Mouse (Mus musculus): ENCODE data around the gene Yipf3. TPM values are rescaled to one million over a fixed set of nuclear protein-coding genes. Genes with fewer than 3 reads are reported as not detected.

Yipf3 gene
- total and polyA plus RNA-seq, 2 experiments from 2014 or later = 16.0 to 68.5 TPM

DNA sequence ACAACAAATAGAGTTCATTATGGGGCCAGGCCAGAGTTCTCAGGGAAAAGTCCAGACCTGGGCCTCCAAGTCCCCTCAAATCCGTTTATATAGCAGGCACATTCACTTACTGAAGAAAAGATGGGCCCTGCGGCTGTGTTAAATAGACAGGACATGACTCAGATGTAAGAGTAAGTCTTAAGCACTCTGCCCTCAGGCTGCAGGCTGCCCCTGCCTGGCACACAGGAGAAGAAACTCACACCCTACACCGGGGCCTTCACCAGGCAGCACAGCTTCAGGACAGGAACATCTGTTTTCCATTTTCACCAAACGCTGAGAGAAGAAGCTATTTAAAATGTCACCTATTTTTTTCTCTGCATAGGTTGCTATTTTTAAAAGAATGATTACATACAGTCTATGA is 29.7 kb downstream of the Yipf3 start:
- Histone ChIP-seq H3K36me3 (replicated peaks; ENCODE audit: control insufficient read depth, insufficient read depth, low read length) (peaks cover 25% of the 10 kb centered on the region), H3K4me2 (ENCODE audit: low read depth, low read length) (no peak overlapping the region), H3K27me3 (ENCODE audit: control insufficient read depth, insufficient read depth, low read length) (no peaks in the 10 kb centered on the region), H3K9me3 (replicated peaks; ENCODE audit: control insufficient read depth, low read length) (no peaks in the 10 kb centered on the region), H3K27ac (ENCODE audit: low read depth) (peak overlapping the region; percentile 60), H3K9ac (replicated peaks; ENCODE audit: low read depth, low read length) (0 out of 2 replicates have a peak overlapping the region, but pooled peaks have one; percentile 23), H3K4me3 (ENCODE audit: low read depth, low read length) (no peak overlapping the region), H3K4me1 (ENCODE audit: control insufficient read depth, insufficient read depth) (peaks cover 27% of the 10 kb centered on the region)
- ATAC-seq (ENCODE audit: insufficient read depth, low read depth) (no peak), DNase-seq (ENCODE audit: low spot score) (no peak)
- TF ChIP-seq EP300 (IDR thresholded peaks at IDR 0.05; ENCODE audit: low read depth) (no peak), CTCF (IDR thresholded peaks at IDR 0.05; ENCODE audit: low read depth) (no peak)
- 60% methylated on average over 4 of the region's 4 CpGs for WGBS

DNA sequence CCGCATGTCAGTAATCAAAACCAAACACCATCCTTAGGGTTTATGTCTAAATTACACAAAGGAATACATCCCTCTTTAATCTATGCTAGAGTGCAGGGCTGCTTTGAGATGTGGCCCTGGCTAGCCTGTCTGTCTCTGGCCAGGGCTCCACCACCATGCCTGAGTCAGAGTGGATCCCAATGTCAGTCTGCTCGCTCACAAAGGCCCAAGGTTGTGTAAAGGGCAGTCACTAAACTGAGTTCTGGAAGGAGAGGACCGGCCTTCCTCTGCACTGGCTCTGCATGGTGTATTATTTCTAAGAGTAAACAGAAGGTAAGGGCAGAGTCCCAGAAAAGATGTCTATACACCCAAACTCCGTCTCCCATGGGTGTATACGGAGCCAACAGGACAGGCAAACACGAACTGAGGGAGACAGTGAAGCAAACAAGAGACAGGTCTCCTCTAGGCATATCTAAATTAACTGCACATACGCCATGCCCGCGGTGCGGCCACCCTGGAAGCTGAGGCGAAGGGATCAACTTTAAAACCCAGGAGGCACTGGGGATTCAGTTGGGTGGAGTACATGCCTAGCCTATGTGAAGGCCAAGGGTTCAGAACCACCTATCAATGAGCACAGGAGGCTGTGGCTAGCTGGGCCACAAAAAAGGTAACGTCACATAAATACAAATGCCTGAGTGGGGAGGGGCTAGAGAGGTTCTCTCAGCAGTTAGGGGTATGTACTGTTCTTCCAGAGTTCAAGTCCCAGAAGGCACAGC is 30.3 kb downstream of the Yipf3 start:
- WGBS = 82% methylated on average over 12 of the region's 12 CpGs
- peak overlapping the region; percentile 60; the same call in 1 of the 2 replicates for H3K27ac ChIP-seq (ENCODE audit: low read depth)
- TF ChIP-seq EP300 (IDR thresholded peaks at IDR 0.05; ENCODE audit: low read depth) (no peak), CTCF (IDR thresholded peaks at IDR 0.05; ENCODE audit: low read depth) (no peak)
- H3K27me3 ChIP-seq (ENCODE audit: control insufficient read depth, insufficient read depth, low read length) = no peaks in the 10 kb centered on the region
- H3K36me3 ChIP-seq (replicated peaks; ENCODE audit: control insufficient read depth, insufficient read depth, low read length) = peaks cover 25% of the 10 kb centered on the region
- ATAC-seq (ENCODE audit: insufficient read depth, low read depth) (no peak), DNase-seq (ENCODE audit: low spot score) (no peak)
- 0 out of 2 replicates have a peak overlapping the region, but pooled peaks have one; percentile 17 for H3K9ac ChIP-seq (replicated peaks; ENCODE audit: low read depth, low read length)
- H3K4me2 ChIP-seq (ENCODE audit: low read depth, low read length) = no peak overlapping the region
- H3K9me3 ChIP-seq (replicated peaks; ENCODE audit: control insufficient read depth, low read length) = no peaks in the 10 kb centered on the region
- peaks cover 27% of the 10 kb centered on the region for H3K4me1 ChIP-seq (ENCODE audit: control insufficient read depth, insufficient read depth)
- H3K4me3 ChIP-seq (ENCODE audit: low read depth, low read length) = no peak overlapping the region

DNA sequence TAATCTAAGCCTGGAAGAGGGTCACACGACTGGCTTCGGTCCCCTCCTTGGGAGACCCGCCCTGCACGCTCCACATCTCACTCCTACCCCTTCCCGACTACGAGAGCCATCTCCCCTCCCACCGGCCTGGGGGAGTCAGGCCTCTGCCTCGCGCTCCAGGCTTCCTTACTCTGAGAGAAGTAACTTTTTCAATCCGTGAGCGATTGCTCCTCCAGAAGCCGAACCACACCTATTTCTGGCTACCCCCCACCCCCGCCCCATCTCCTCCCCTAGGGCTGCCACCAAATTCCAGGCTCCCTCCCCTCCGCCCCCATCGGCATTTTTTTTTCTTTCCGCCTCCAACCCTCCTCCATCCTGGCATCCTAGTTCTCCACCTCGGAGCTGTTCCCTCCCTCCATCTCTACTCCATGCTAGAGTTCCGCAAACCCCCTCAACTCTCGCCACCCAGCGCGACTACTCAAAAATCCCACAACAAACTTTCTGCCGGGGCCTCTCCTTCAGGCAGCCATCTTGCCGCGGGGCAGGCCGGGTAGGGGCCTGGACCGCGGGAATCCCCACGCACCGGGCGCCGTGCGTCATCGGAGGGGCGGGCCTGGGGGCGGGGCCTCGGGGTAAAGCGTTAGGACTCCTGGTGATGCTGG is 34.7 kb downstream of the Yipf3 start, which contains the start of gene Tjap1:
Tjap1 (minus strand) TSS at position 544 of the 641 bp plus-strand sequence.
- DNase-seq (ENCODE audit: low spot score) (peak; percentile 87), ATAC-seq (ENCODE audit: insufficient read depth, low read depth) (peak; percentile 96)
- H3K4me1 ChIP-seq (ENCODE audit: control insufficient read depth, insufficient read depth) = peaks cover 13% of the 10 kb centered on the region
- H3K27ac ChIP-seq (ENCODE audit: low read depth) = peak within 1 kb of the TSS; percentile 87
- H3K4me3 ChIP-seq (ENCODE audit: low read depth, low read length) = peak within 1 kb of the TSS; percentile 74
- peak within 1 kb of the TSS; percentile 72 for H3K9ac ChIP-seq (replicated peaks; ENCODE audit: low read depth, low read length)
- peak within 1 kb of the TSS; percentile 86 for H3K4me2 ChIP-seq (ENCODE audit: low read depth, low read length)
- TF ChIP-seq EP300 (IDR thresholded peaks at IDR 0.05; ENCODE audit: low read depth) = no peak
- no peak for TF ChIP-seq CTCF (IDR thresholded peaks at IDR 0.05; ENCODE audit: low read depth)
- H3K27me3 ChIP-seq (ENCODE audit: control insufficient read depth, insufficient read depth, low read length) = no peaks in the 10 kb centered on the region
- WGBS = 1% methylated on average over 35 of the region's 37 CpGs
- H3K36me3 ChIP-seq (replicated peaks; ENCODE audit: control insufficient read depth, insufficient read depth, low read length) = peaks cover 25% of the 10 kb centered on the region
- H3K9me3 ChIP-seq (replicated peaks; ENCODE audit: control insufficient read depth, low read length) = no peaks in the 10 kb centered on the region

DNA sequence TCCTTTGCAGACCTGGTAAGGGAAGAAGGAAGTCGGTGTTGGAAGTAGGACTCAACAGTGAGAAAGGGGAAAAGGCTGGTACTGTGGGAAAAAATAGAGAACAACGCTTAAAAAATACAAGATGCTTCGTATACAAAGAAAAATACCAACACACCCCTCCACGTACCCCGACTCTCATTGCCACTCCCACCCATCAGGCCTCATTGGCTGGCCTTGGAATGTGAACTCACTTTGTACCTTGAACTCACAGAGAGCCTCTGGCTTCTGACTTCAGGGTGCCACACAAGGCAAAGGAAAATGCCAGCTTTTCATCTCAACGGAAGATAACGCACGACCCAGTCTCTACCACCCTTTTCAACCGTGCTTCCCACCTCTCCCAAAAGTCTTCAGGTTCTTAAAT is 35.3 kb downstream of the Yipf3 start:
- Histone ChIP-seq H3K4me1 (ENCODE audit: control insufficient read depth, insufficient read depth) (peaks cover 13% of the 10 kb centered on the region), H3K27me3 (ENCODE audit: control insufficient read depth, insufficient read depth, low read length) (no peaks in the 10 kb centered on the region), H3K9ac (replicated peaks; ENCODE audit: low read depth, low read length) (no peak overlapping the region), H3K4me3 (ENCODE audit: low read depth, low read length) (peak overlapping the region; percentile 74), H3K36me3 (replicated peaks; ENCODE audit: control insufficient read depth, insufficient read depth, low read length) (peaks cover 23% of the 10 kb centered on the region), H3K4me2 (ENCODE audit: low read depth, low read length) (peak overlapping the region; percentile 86), H3K9me3 (replicated peaks; ENCODE audit: control insufficient read depth, low read length) (no peaks in the 10 kb centered on the region), H3K27ac (ENCODE audit: low read depth) (no peak overlapping the region)
- TF ChIP-seq CTCF (IDR thresholded peaks at IDR 0.05; ENCODE audit: low read depth) (no peak), EP300 (IDR thresholded peaks at IDR 0.05; ENCODE audit: low read depth) (no peak)
- WGBS = 31% methylated on average over 9 of the region's 9 CpGs
- no peak for ATAC-seq (ENCODE audit: insufficient read depth, low read depth)
- DNase-seq (ENCODE audit: low spot score) = no peak

DNA sequence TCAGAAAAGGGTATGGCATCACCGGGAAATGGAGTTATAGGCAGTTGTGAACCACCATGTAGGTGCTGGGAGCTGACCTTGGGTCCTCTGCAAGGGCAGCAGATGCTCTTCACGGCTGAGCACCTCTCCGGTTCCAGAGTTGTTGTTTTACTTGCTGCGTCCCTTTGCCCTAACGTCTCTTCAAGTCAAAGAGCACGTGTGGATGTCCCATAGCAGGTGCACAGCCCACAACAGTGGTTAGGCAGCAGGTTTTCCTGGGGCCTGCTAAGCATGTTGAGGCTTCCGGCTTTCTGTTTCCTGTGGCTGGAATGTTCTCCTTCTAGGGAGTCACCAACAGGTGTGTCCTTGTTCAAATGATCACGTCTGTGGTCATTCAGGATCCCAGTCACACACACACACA is 36.0 kb downstream of the Yipf3 start:
- no peak overlapping the region for H3K4me2 ChIP-seq (ENCODE audit: low read depth, low read length)
- ATAC-seq (ENCODE audit: insufficient read depth, low read depth) (no peak), DNase-seq (ENCODE audit: low spot score) (no peak)
- H3K27ac ChIP-seq (ENCODE audit: low read depth) = no peak overlapping the region
- no peak overlapping the region for H3K4me3 ChIP-seq (ENCODE audit: low read depth, low read length)
- peaks cover 13% of the 10 kb centered on the region for H3K4me1 ChIP-seq (ENCODE audit: control insufficient read depth, insufficient read depth)
- no peaks in the 10 kb centered on the region for H3K27me3 ChIP-seq (ENCODE audit: control insufficient read depth, insufficient read depth, low read length)
- H3K36me3 ChIP-seq (replicated peaks; ENCODE audit: control insufficient read depth, insufficient read depth, low read length) = peaks cover 15% of the 10 kb centered on the region
- H3K9me3 ChIP-seq (replicated peaks; ENCODE audit: control insufficient read depth, low read length) = no peaks in the 10 kb centered on the region
- 78% methylated on average over 8 of the region's 8 CpGs for WGBS
- no peak for TF ChIP-seq EP300 (IDR thresholded peaks at IDR 0.05; ENCODE audit: low read depth)
- no peak for TF ChIP-seq CTCF (IDR thresholded peaks at IDR 0.05; ENCODE audit: low read depth)
- H3K9ac ChIP-seq (replicated peaks; ENCODE audit: low read depth, low read length) = no peak overlapping the region
